Mouse (Mus musculus) hematopoietic stem cell, adult 5-6 weeks (primary cell): Measurements from ENCODE around the gene Gnl3l. TPM values are rescaled to one million over a fixed set of nuclear protein-coding genes. Genes with fewer than 3 reads are reported as not detected.
A peak's percentile ranks its signal among the peaks of the same experiment; 100 is the strongest.

Experiments
- ATAC-seq, 2 experiments: fragments of 125-278 bp in 1 of 2; replicated peaks in 1 of 2; 2 replicates each; pipeline ENCODE4 v1.8.0; 2016 to 2017; ENCODE audit warnings: inconsistent platforms in 2 of 2, mild to moderate bottlenecking in 2 of 2, moderate number of reproducible peaks in 2 of 2, low read depth in 1 of 2, moderate TSS enrichment in 1 of 2; ENCODE audit not compliant: low FRiP score in 2 of 2, poor library complexity in 2 of 2, severe bottlenecking in 2 of 2, insufficient read depth in 1 of 2, low TSS enrichment in 1 of 2
- total RNA-seq: library from RNA; stranded (forward); fragments of 172-1452, 232-1000 nt; gene quantifications from 2 replicates; pipeline ENCODE4 v1.2.3, GENCODE M21; 2017

Gene Gnl3l
- 54.8 and 62.5 TPM in 2 replicates for total RNA-seq

- ATAC-seq: peak; percentile 96 to 99
Observed at GRCm38 (mm10) chrX:151016938-151017877, at the start of gene Gnl3l. Gnl3l (minus strand) TSS chrX:151017322.

GRCm38 (mm10) chrX:151066071-151066666 lies 49.0 kb upstream of the Gnl3l start:
- no peak for ATAC-seq

GRCm38 (mm10) chrX:151061615-151062299 lies 44.6 kb upstream of the Gnl3l start:
- ATAC-seq: peak; percentile 25 to 69; a peak in 3 of 4 replicates

GRCm38 (mm10) chrX:151059346-151059745 lies 42.2 kb upstream of the Gnl3l start:
- ATAC-seq: no peak

GRCm38 (mm10) chrX:151055559-151055958 lies 38.4 kb upstream of the Gnl3l start:
- no peak for ATAC-seq

- no peak for ATAC-seq
Observed at GRCm38 (mm10) chrX:151054489-151054888, 37.4 kb upstream of the Gnl3l start.

- ATAC-seq: no peak
Observed at GRCm38 (mm10) chrX:151050337-151050736, 33.2 kb upstream of the Gnl3l start.

GRCm38 (mm10) chrX:151049661-151050215 lies 32.6 kb upstream of the Gnl3l start:
- ATAC-seq: no peak

- peak in 1 of 2 experiments; percentile 15; a peak in 1 of 4 replicates for ATAC-seq
Observed at GRCm38 (mm10) chrX:151047431-151048058, 30.4 kb upstream of the Gnl3l start.

GRCm38 (mm10) chrX:151046777-151047430 lies 29.8 kb upstream of the Gnl3l start:
- ATAC-seq: peak; percentile 71 to 87

- ATAC-seq: no peak
Observed at GRCm38 (mm10) chrX:151046321-151046720, 29.2 kb upstream of the Gnl3l start.

GRCm38 (mm10) chrX:151045850-151046249 lies 28.7 kb upstream of the Gnl3l start, which contains the start of gene Fgd1:
Fgd1 (plus strand) TSS chrX:151046150.
- no peak for ATAC-seq

- no peak for ATAC-seq
Observed at GRCm38 (mm10) chrX:151041223-151041622, 24.1 kb upstream of the Gnl3l start.

- ATAC-seq: no peak
Observed at GRCm38 (mm10) chrX:151031400-151031799, 14.3 kb upstream of the Gnl3l start.

GRCm38 (mm10) chrX:151018798-151019197 lies 1.7 kb upstream of the Gnl3l start:
- no peak for ATAC-seq

GRCm38 (mm10) chrX:151017897-151018296 lies 775 bp upstream of the Gnl3l start:
- ATAC-seq: no peak

GRCm38 (mm10) chrX:150996775-150997174 lies 20.3 kb downstream of the Gnl3l start:
- ATAC-seq: no peak
